Mouse (Mus musculus) B cell, adult 2 months (primary cell): ENCODE results near the gene Plcb1.

Experiments
- DNase-seq, 2 experiments: peaks; one replicate each; pipeline ENCODE4 v3.0.0; 2022

The Plcb1 gene

GRCm38 (mm10) chr2:135225604-135226025 is 439.7 kb downstream of the Plcb1 start:
- DNase-seq: no peak

GRCm38 (mm10) chr2:135230262-135230661 is 444.4 kb downstream of the Plcb1 start:
- DNase-seq: no peak

DNA sequence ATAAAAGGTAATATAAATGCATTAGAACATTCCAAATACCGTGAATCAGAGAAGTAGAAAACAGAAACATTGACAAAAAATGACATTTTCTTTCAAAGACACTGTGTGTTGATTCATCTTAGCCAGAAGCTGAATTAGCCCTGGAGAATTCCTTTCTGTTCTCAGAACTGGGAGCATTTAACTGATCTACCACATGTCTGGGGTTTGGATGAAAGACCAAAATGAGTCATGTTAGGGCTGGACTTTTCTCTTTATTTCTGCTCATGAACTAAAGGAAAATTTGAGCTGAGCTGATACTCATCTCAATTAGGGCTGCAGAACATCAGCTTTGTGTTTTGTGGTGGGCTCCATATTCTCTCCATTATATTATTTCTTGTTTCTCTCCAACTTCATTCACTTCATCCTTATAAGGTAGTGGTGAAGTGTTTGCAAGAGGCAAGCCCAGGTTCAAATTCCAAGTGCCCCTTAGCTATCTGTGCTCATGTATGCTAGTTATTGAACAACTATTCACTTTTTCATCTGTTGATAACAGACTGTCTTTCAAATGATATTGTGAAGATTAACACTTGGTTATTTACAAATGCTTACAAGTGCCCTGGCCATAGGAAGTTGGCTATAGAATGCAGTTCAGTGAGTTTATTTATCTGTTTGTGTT is 456.9 kb downstream of the Plcb1 start:
- no peak for DNase-seq

- no peak for DNase-seq
Measured at GRCm38 (mm10) chr2:135243764-135244163, 457.9 kb downstream of the Plcb1 start.

GRCm38 (mm10) chr2:135249925-135250324 is 464.1 kb downstream of the Plcb1 start:
- no peak for DNase-seq

GRCm38 (mm10) chr2:135251821-135252315 is 466.0 kb downstream of the Plcb1 start:
- DNase-seq: no peak

DNA sequence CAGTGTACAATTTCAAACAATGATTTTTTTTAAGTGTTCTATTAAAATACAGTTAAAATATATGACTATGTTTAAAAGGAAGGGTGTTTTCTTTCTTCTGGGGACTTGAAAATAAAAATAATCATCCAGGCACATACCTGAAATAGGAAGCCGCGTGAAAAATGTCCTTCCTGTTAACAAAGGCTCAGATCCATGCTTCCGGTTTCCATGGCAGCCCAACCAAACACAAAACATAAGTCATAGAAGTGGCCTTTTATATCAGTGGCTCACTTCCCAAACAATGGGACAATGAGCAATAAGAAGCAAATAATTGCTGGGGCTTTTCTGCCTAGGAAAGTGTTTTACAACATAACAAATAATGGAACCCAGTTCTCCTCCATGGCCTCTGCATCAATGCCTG is 473.3 kb downstream of the Plcb1 start:
- no peak for DNase-seq

- no peak for DNase-seq
Measured at GRCm38 (mm10) chr2:135263943-135264342, 478.1 kb downstream of the Plcb1 start.

GRCm38 (mm10) chr2:135274949-135275348 is 489.1 kb downstream of the Plcb1 start:
- DNase-seq: no peak

DNA sequence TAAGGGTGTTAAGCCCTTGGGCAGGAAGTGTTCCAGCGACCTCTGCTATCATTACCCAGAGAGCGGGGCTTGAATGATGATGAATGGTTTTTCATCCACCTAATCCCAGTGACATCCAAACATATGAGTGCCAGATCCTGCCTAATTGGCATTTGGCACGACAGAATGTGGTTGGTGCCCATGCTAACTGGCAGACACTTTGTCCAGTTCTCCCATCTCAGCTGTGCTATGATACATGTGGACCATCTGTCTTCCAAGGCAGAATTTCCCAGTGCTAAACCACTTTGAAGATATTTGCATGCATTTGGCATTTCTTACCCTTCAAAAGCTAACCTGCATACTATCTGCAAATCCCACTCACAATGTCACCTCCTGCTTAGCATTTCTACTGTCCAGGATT is 492.6 kb downstream of the Plcb1 start:
- no peak for DNase-seq

DNA sequence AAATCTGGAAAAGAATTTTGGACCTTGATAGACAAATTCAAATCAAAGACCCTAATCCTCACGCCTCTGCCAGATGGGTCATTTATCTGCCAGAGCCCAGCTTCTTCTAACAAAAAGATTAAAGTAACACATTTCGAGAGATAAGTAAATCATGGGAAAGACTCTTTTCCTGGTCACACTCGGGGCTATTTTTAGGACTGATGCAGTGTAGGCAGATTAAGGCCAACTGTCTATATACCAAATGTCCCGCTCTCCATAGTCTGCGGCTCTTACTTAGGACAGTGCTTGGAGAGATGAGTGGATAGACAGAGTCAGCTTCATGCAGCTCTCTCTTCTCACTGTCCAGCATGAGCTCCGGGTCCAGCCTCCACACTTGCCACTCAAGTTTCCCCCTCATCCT is 493.2 kb downstream of the Plcb1 start:
- DNase-seq: no peak

- no peak for DNase-seq
Measured at GRCm38 (mm10) chr2:135283783-135284182, 497.9 kb downstream of the Plcb1 start.

GRCm38 (mm10) chr2:135296184-135296769 is 510.4 kb downstream of the Plcb1 start:
- DNase-seq: no peak

DNA sequence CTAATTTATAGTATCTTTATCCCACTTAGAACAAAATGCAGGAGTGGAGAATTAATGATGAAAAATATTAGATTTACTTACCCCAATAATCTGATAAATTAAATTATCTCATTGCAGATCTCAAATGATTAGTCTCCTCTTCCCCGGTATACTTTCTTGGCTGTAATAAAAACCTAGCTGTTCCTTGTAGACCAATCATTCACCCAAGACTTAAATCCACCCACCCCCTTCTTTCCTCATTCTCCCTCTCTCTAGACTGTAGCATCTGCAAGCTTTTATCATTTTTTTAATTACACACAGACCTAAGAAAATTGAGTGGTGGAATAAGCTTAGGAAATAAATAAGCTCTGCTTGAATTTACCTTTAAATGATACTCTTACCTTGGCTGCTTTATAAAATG is 514.6 kb downstream of the Plcb1 start:
- DNase-seq: no peak

DNA sequence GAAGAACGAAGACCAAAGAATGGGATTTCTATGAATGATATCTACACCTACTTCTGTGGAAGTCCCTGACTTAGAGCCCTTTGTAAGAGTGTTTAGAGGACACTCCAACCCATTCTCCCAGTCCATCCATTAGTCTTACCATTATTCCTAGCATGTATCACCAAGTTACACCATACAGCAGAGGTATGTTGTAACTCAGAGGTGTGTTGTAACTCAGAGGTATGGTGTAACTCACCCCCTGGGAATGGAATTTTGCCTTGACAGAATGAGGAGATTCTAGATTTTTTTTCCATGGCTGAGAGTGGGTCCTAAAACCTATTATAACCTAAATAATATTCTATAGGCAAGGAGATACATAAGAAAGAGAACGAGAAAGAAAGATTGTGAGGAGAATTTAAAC is 516.6 kb downstream of the Plcb1 start:
- DNase-seq: no peak

DNA sequence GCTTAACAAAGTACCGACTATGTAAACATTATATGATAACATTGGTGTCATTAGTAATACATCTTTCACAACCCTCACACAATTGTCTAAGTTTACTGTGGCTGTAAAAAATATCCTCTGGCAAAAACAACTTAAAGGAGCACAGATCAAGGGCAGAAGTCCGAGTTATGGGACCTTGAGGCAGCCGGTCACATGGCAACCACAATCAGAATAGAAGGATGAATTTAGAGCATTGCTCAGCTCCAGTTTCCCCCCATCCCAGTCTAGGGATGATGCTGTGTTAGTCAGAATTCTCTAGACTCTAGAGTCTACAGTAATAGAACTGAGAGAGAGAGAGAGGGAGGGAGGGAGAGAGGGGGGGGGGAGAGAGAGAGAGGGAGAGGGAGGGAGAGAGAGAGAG is 519.3 kb downstream of the Plcb1 start:
- DNase-seq: no peak

GRCm38 (mm10) chr2:135305736-135306471 is 520.0 kb downstream of the Plcb1 start:
- no peak for DNase-seq

DNA sequence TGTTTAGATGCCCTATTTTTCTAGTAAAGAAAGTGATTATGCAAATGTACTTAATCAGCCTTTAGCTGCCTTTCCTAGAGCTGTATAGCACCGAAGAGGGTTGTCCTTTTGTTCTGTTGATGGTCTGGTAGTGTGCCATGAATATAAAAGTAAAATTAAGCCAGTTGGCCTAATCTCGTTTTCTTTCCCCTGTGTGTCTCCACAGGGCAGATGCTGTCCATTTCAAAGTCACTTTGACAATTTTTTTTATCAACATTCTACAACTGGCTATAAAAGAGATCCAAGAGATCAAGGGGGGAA is 520.6 kb downstream of the Plcb1 start:
- DNase-seq: no peak

- DNase-seq: no peak
Measured at GRCm38 (mm10) chr2:135307787-135308186, 521.9 kb downstream of the Plcb1 start.

GRCm38 (mm10) chr2:135315980-135316379 is 530.1 kb downstream of the Plcb1 start:
- DNase-seq: no peak

DNA sequence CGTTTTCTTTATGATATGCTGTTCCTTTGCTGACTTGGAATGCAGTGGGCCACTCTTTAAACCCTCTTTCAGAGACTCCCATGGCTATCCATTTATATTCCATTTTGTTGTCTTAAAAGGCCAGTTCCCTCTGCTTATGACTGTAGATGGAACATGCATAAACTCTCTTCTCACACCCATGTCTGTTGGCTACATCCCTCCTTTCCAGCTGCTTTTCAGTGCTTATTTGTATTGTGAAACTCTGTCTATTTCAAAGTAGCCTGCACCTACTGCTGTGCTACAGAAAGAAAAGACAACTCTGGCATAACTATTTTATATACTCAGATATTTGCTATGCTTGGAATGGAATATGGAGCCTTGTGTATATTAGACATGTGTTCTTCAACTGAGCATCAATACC is 532.3 kb downstream of the Plcb1 start:
- no peak for DNase-seq

- DNase-seq: no peak
Measured at GRCm38 (mm10) chr2:135323276-135323954, 537.5 kb downstream of the Plcb1 start.

DNA sequence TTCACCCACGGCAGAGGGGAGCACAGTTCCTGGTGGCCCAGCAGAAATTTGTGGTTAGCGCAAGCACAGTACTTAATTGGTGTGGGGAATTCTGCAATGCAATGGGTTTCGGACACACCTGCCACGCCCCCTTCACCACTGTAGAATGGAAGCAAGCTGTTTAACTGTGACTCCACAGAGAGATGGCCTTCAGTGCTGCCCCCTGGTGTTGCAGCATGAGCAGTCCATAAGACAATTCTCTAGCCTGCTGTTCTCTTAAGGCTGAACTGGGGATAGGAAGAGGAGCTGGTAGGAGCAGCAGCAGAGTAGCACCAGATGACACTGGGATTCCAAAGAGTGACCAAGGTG is 538.1 kb downstream of the Plcb1 start:
- DNase-seq: peak; percentile 5

DNA sequence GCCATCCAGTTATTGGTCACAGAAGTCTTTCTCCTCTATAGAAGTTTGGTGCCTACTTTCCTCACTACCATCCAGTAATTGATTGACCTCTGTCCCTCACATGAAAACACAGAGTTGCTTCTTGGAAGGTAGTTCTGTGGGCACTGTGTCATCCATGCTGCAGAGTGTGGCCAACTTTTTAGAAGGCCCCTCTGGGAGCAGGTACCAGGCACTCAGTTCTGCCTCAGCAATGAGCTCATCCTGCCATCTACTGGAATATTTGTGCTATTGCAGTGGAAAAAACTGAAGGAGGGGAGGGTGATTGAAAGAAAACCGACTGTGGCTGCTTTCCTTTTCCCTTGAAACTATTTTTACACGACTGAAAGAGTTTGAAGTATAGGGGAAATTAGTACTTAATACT is 542.9 kb downstream of the Plcb1 start:
- DNase-seq: peak in 1 of 2 experiments; percentile 2
